Comparison of ENCODE assay signal across 27 mouse cellular contexts in genomic region chr1:133793646-133794045, GRCm38 (mm10). TPM values are rescaled to one million over a fixed set of nuclear protein-coding genes. Genes with fewer than 3 reads are reported as not detected.
DNase-seq lines count a peak whose midpoint lies in the region; ATAC-seq and TF ChIP-seq lines count a peak whose summit lies in the region.
"Had no signal": no experiment of that assay in that cellular context is flagged by ENCODE, and none has a peak within 500 bp of the region (broad histone marks: within the 10 kb centered on the region; RNA-seq: fewer than 3 reads in every experiment).

No protein-coding gene starts in this region.

- no peak overlapping the region for H3K9ac ChIP-seq in intestine, embryonic 16.5 days (ENCODE audit: low read depth, low read length)
- H3K9ac ChIP-seq in intestine, postnatal 0 days (ENCODE audit: low read depth, low read length) = no peak overlapping the region
- H3K9ac ChIP-seq in midbrain, embryonic 11.5 days (ENCODE audit: low read length) = no peak overlapping the region
- H3K9ac ChIP-seq in embryonic facial prominence, embryonic 12.5 days = no peak overlapping the region
- H3K9ac ChIP-seq: hindbrain, embryonic 15.5 days; neural tube, embryonic 12.5 days had no signal

- TF ChIP-seq POLR2A in myocyte (IDR thresholded peaks at IDR 0.05; ENCODE audit: insufficient read length, low read depth) = no peak

- no peak overlapping the region for H3K4me3 ChIP-seq in intestine, embryonic 16.5 days (ENCODE audit: low read length)
- H3K4me3 ChIP-seq in intestine, postnatal 0 days (ENCODE audit: low read depth, low read length) = no peak overlapping the region
- H3K4me3 ChIP-seq in midbrain, embryonic 11.5 days (ENCODE audit: low read depth, low read length) = no peak overlapping the region
- no peak overlapping the region for H3K4me3 ChIP-seq in midbrain, embryonic 10.5 days
- no peak overlapping the region for H3K4me3 ChIP-seq in embryonic facial prominence, embryonic 12.5 days
- no peak overlapping the region for H3K4me3 ChIP-seq in myocyte
- H3K4me3 ChIP-seq: erythroblast, embryonic 14.5 days; hindbrain, embryonic 15.5 days; neural tube, embryonic 12.5 days had no signal

- H3K4me1 ChIP-seq in intestine, embryonic 16.5 days (ENCODE audit: control insufficient read depth, insufficient read depth, low read length) = peaks cover 19% of the 10 kb centered on the region
- peaks cover 5% of the 10 kb centered on the region; the same call in 1 of the 2 replicates for H3K4me1 ChIP-seq in intestine, postnatal 0 days (replicated peaks; ENCODE audit: control insufficient read depth, insufficient read depth, low read length)
- peaks cover 8% of the 10 kb centered on the region for H3K4me1 ChIP-seq in midbrain, embryonic 11.5 days (ENCODE audit: control insufficient read depth, insufficient read depth, low read length)
- H3K4me1 ChIP-seq in midbrain, embryonic 10.5 days = peaks cover 20% of the 10 kb centered on the region
- peaks cover 22% of the 10 kb centered on the region for H3K4me1 ChIP-seq in embryonic facial prominence, embryonic 12.5 days

- WGBS in intestine, embryonic 16.5 days = 21% methylated on average over 1 of the region's 1 CpGs
- 45% methylated on average over 1 of the region's 1 CpGs for WGBS in intestine, postnatal 0 days
- 55% methylated on average over 1 of the region's 1 CpGs for WGBS in midbrain, embryonic 11.5 days
- 34% methylated on average over 1 of the region's 1 CpGs for WGBS in midbrain, embryonic 10.5 days
- WGBS in embryonic facial prominence, embryonic 12.5 days = 30% methylated on average over 1 of the region's 1 CpGs

- H3ac ChIP-seq in myocyte (ENCODE audit: control insufficient read depth, insufficient read length) = no peak overlapping the region

- peak; percentile 41 for DNase-seq in midbrain, embryonic 11.5 days (ENCODE audit: low spot score, missing footprints)
- no peak for DNase-seq in midbrain, embryonic 10.5 days (ENCODE audit: low spot score)
- no peak for DNase-seq in frontal cortex, postnatal 10 days (ENCODE audit: low spot score in 2 of 2)
- DNase-seq: adrenal gland, adult 2 months; B cell, adult 2 months; cerebellum, adult 8-10 months; cerebellum, postnatal 25 days; heart, postnatal 4 days; kidney, adult 8-10 months; lung, postnatal 36 days; right cerebral cortex, adult 18-20 months; spleen, adult 18-20 months; thymus, adult 2 months; thymus, postnatal 4 days had no signal

- H3K27ac ChIP-seq in intestine, embryonic 16.5 days (ENCODE audit: low read length) = 0 out of 2 replicates have a peak overlapping the region, but pooled peaks have one; percentile 24
- no peak overlapping the region for H3K27ac ChIP-seq in intestine, postnatal 0 days (ENCODE audit: low read depth, low read length)
- H3K27ac ChIP-seq in midbrain, embryonic 11.5 days (ENCODE audit: low read depth, low read length) = no peak overlapping the region
- no peak overlapping the region for H3K27ac ChIP-seq in midbrain, embryonic 10.5 days (replicated peaks)
- peak overlapping the region; percentile 50; the same call in 1 of the 2 replicates for H3K27ac ChIP-seq in embryonic facial prominence, embryonic 12.5 days
- H3K27ac ChIP-seq: hindbrain, embryonic 15.5 days; kidney, postnatal 0 days; neural tube, embryonic 12.5 days; stomach, postnatal 0 days had no signal

- TF ChIP-seq CTCF in intestine, postnatal 0 days (IDR thresholded peaks at IDR 0.05; ENCODE audit: low read depth) = no peak

- H3K36me3 ChIP-seq in intestine, embryonic 16.5 days (ENCODE audit: control insufficient read depth, insufficient read depth, low read length) = peaks cover 4% of the 10 kb centered on the region; the same call in 1 of the 2 replicates
- H3K36me3 ChIP-seq in intestine, postnatal 0 days (ENCODE audit: control insufficient read depth, insufficient read depth) = 0 out of 2 replicates have a peak, but pooled peaks cover 5% of the 10 kb centered on the region
- H3K36me3 ChIP-seq in midbrain, embryonic 11.5 days (ENCODE audit: control insufficient read depth, insufficient read depth, low read length) = no peaks in the 10 kb centered on the region
- H3K36me3 ChIP-seq in midbrain, embryonic 10.5 days = no peaks in the 10 kb centered on the region
- no peaks in the 10 kb centered on the region for H3K36me3 ChIP-seq in embryonic facial prominence, embryonic 12.5 days
- H3K36me3 ChIP-seq in myocyte (ENCODE audit: control insufficient read depth, insufficient read depth) = no peaks in the 10 kb centered on the region
- H3K36me3 ChIP-seq: hindbrain, embryonic 15.5 days; neural tube, embryonic 12.5 days had no signal

- H3K9me3 ChIP-seq in intestine, embryonic 16.5 days (ENCODE audit: control insufficient read depth, low read length) = no peaks in the 10 kb centered on the region
- H3K9me3 ChIP-seq in intestine, postnatal 0 days (ENCODE audit: control insufficient read depth) = no peaks in the 10 kb centered on the region
- H3K9me3 ChIP-seq in midbrain, embryonic 11.5 days (ENCODE audit: control insufficient read depth, low read length) = no peaks in the 10 kb centered on the region
- no peaks in the 10 kb centered on the region for H3K9me3 ChIP-seq in midbrain, embryonic 10.5 days (replicated peaks)
- peaks cover 4% of the 10 kb centered on the region; the same call in 1 of the 2 replicates for H3K9me3 ChIP-seq in embryonic facial prominence, embryonic 12.5 days
- H3K9me3 ChIP-seq: hindbrain, embryonic 15.5 days; neural tube, embryonic 12.5 days had no signal

- no peak overlapping the region for H3K4me2 ChIP-seq in intestine, embryonic 16.5 days (ENCODE audit: low read depth, low read length)
- H3K4me2 ChIP-seq in intestine, postnatal 0 days (replicated peaks; ENCODE audit: low read depth) = no peak overlapping the region
- H3K4me2 ChIP-seq in midbrain, embryonic 11.5 days = no peak overlapping the region
- no peak overlapping the region for H3K4me2 ChIP-seq in embryonic facial prominence, embryonic 12.5 days (replicated peaks)
- peak overlapping the region; percentile 60 for H3K4me2 ChIP-seq in myocyte (ENCODE audit: low read depth)
- H3K4me2 ChIP-seq: hindbrain, embryonic 15.5 days; neural tube, embryonic 12.5 days had no signal

- H3K79me2 ChIP-seq in myocyte (ENCODE audit: control insufficient read depth, insufficient read depth) = peaks cover 48% of the 10 kb centered on the region

- no peaks in the 10 kb centered on the region for H3K27me3 ChIP-seq in intestine, embryonic 16.5 days (replicated peaks; ENCODE audit: control insufficient read depth, insufficient read depth, low read length)
- no peaks in the 10 kb centered on the region for H3K27me3 ChIP-seq in intestine, postnatal 0 days (replicated peaks; ENCODE audit: control insufficient read depth, insufficient read depth, low read length)
- no peaks in the 10 kb centered on the region for H3K27me3 ChIP-seq in midbrain, embryonic 11.5 days (ENCODE audit: control insufficient read depth, insufficient read depth, low read length)
- 0 out of 2 replicates have a peak, but pooled peaks cover 6% of the 10 kb centered on the region for H3K27me3 ChIP-seq in midbrain, embryonic 10.5 days (ENCODE audit: low read depth, poor library complexity, severe bottlenecking)
- H3K27me3 ChIP-seq in embryonic facial prominence, embryonic 12.5 days = no peaks in the 10 kb centered on the region
- H3K27me3 ChIP-seq in myocyte (ENCODE audit: control insufficient read depth, insufficient read depth, insufficient read length) = no peaks in the 10 kb centered on the region
- H3K27me3 ChIP-seq: hindbrain, embryonic 15.5 days; neural tube, embryonic 12.5 days had no signal

- no peak for ATAC-seq in intestine, embryonic 16.5 days
- ATAC-seq in intestine, postnatal 0 days = no peak
- no peak for ATAC-seq in midbrain, embryonic 11.5 days (ENCODE audit: low FRiP score)
- ATAC-seq in embryonic facial prominence, embryonic 12.5 days (ENCODE audit: insufficient number of reproducible peaks, insufficient read depth, low FRiP score, low TSS enrichment) = no peak
- no peak for ATAC-seq in megakaryocyte-erythroid progenitor cell, adult 5-6 weeks (replicated peaks; ENCODE audit: low FRiP score, low TSS enrichment, poor library complexity, severe bottlenecking)
- ATAC-seq: activated CD4-positive, CD25-positive, alpha-beta regulatory T cell, adult 4 months; forebrain, embryonic 16.5 days; midbrain, embryonic 16.5 days had no signal

TF ChIP-seq in myocyte, 11 proteins besides CTCF, POLR2A, EP300 and RAD21:
- TF ChIP-seq MYOD1 (IDR thresholded peaks at IDR 0.05; ENCODE audit: control insufficient read depth in 1 of 3, insufficient read length in 2 of 3, low read depth in 2 of 3) = no peak
- no peak for TF ChIP-seq REST (IDR thresholded peaks at IDR 0.05; ENCODE audit: insufficient read depth, insufficient read length)
- TF ChIP-seq MAX (IDR thresholded peaks at IDR 0.05; ENCODE audit: low read depth) = no peak
- TF ChIP-seq TCF12 (IDR thresholded peaks at IDR 0.05; ENCODE audit: insufficient read depth, poor library complexity, severe bottlenecking) = no peak
- TF ChIP-seq USF1 (IDR thresholded peaks at IDR 0.05; ENCODE audit: low read depth) = no peak
- TF ChIP-seq E2F4 (IDR thresholded peaks at IDR 0.05; ENCODE audit: insufficient read depth) = no peak
- TF ChIP-seq POLR2AphosphoS2 (IDR thresholded peaks at IDR 0.05; ENCODE audit: insufficient read length, low read depth) = no peak
- TF ChIP-seq SRF (IDR thresholded peaks at IDR 0.05; ENCODE audit: control insufficient read depth, insufficient read length, low read depth) = no peak
- TF ChIP-seq MYOG (IDR thresholded peaks at IDR 0.05; ENCODE audit: control insufficient read depth in 1 of 3, insufficient read depth in 1 of 3, insufficient read length in 2 of 3, low read depth in 2 of 3) = no peak
- TF ChIP-seq TCF3 (IDR thresholded peaks at IDR 0.05; ENCODE audit: insufficient read length, low read depth) = no peak
- no peak for TF ChIP-seq CEBPB (IDR thresholded peaks at IDR 0.05; ENCODE audit: insufficient read depth, poor library complexity, severe bottlenecking)

RNA-seq across cellular contexts. Expression of gene Atp2b4, which starts 7.2 kb away (rescaled TPM):
- polyA plus RNA-seq in intestine, embryonic 16.5 days (2015; fragmentation: Nextera tagmentation; extraction: Ambion mirVana) = 14.8 and 14.9 TPM in 2 replicates
- 9.8 and 11.8 TPM in 2 replicates for polyA plus RNA-seq in intestine, postnatal 0 days (2015; fragmentation: Nextera tagmentation; extraction: Ambion mirVana)
- polyA plus RNA-seq in midbrain, embryonic 11.5 days (2014; fragmentation: Nextera tagmentation; extraction: Ambion mirVana) = 7.6 and 8.3 TPM in 2 replicates
- polyA plus RNA-seq in midbrain, embryonic 10.5 days (2016; fragmentation: Nextera tagmentation; extraction: Ambion mirVana) = 3.0 and 5.7 TPM in 2 replicates
- polyA plus RNA-seq in embryonic facial prominence, embryonic 12.5 days (2016; fragmentation: Nextera tagmentation; extraction: Ambion mirVana) = 14.1 and 15.0 TPM in 2 replicates
- polyA plus RNA-seq in myocyte (2012; fragmentation: generic; extraction: Trizol) = 28.1 TPM
- 36.9 and 42.3 TPM in 2 replicates for total RNA-seq in megakaryocyte-erythroid progenitor cell, adult 5-6 weeks (2014; fragmentation: Nextera tagmentation)
- 23.0 and 24.9 TPM in 2 replicates for total RNA-seq in megakaryocyte-erythroid progenitor cell, adult 5-6 weeks (2017)

Comparison
In these comparisons a context has a peak if more than half of its experiments do, and no peak if none do; other contexts are left out.
1. H3K27ac ChIP-seq: peak in intestine, embryonic 16.5 days (single experiment) and embryonic facial prominence, embryonic 12.5 days (single experiment); none in intestine, postnatal 0 days (single experiment), midbrain, embryonic 11.5 days (single experiment) and midbrain, embryonic 10.5 days (single experiment).